Mouse (Mus musculus): Measurements from ENCODE around the gene Cry2. TPM values are rescaled to one million over a fixed set of nuclear protein-coding genes. Genes with fewer than 3 reads are reported as not detected.

The Cry2 gene
- polyA plus RNA-seq, 1 experiment from 2014 or later, result 25.5 TPM

GRCm38 (mm10) chr2:92421723-92422387 is 12.0 kb downstream of the Cry2 start:
- peaks cover 5% of the 10 kb centered on the region; the same call in 1 of the 2 replicates for H3K36me3 ChIP-seq (ENCODE audit: control insufficient read depth, insufficient read depth, low read length)
- no peak overlapping the region for H3K27ac ChIP-seq (ENCODE audit: low read depth, low read length)
- H3K4me1 ChIP-seq (replicated peaks; ENCODE audit: control insufficient read depth, insufficient read depth, low read length), result peaks cover 16% of the 10 kb centered on the region
- no peaks in the 10 kb centered on the region for H3K9me3 ChIP-seq (ENCODE audit: control insufficient read depth, low read length)
- DNase-seq (ENCODE audit: low spot score) (no peak), ATAC-seq (replicated peaks; ENCODE audit: low FRiP score) (no peak)
- no peaks in the 10 kb centered on the region for H3K27me3 ChIP-seq (ENCODE audit: control insufficient read depth, insufficient read depth, low read length)
- WGBS, result 92% methylated on average over 7 of the region's 7 CpGs
- H3K4me3 ChIP-seq (ENCODE audit: low read depth, low read length), result no peak overlapping the region
- H3K9ac ChIP-seq (ENCODE audit: low read length), result no peak overlapping the region
- H3K4me2 ChIP-seq (ENCODE audit: low read depth, low read length, severe bottlenecking), result no peak overlapping the region

DNA sequence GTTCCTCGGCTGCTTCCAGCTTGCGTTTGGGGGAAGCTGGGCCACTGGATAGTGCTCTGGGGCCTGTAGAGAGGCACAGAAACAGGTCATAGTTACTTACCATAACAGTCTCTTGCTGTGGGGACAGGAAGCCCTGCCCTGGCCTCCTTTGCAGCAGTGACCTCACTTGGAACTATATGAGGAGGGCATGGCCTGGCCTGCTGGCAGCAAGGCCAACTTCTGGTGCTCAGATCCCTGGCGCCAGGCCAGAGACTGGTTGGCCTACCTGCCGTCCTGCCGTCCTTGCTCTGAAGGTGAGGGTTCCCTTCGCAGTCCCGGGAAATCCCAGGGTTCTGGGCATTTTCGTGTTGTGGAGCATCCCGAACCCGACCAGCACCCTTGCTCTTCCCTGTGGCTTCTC is 22.1 kb downstream of the Cry2 start:
- Histone ChIP-seq H3K27me3 (ENCODE audit: control insufficient read depth, insufficient read depth, low read length) (no peaks in the 10 kb centered on the region), H3K9me3 (ENCODE audit: control insufficient read depth, low read length) (no peaks in the 10 kb centered on the region), H3K4me3 (ENCODE audit: low read depth, low read length) (no peak overlapping the region), H3K4me2 (ENCODE audit: low read depth, low read length, severe bottlenecking) (no peak overlapping the region), H3K36me3 (ENCODE audit: control insufficient read depth, insufficient read depth, low read length) (peaks cover 15% of the 10 kb centered on the region; the same call in 1 of the 2 replicates), H3K27ac (ENCODE audit: low read depth, low read length) (no peak overlapping the region), H3K4me1 (replicated peaks; ENCODE audit: control insufficient read depth, insufficient read depth, low read length) (no peaks in the 10 kb centered on the region), H3K9ac (ENCODE audit: low read length) (no peak overlapping the region)
- DNase-seq (ENCODE audit: low spot score), result no peak
- WGBS, result 97% methylated on average over 10 of the region's 10 CpGs
- ATAC-seq (replicated peaks; ENCODE audit: low FRiP score), result no peak

GRCm38 (mm10) chr2:92408309-92409045 is 25.4 kb downstream of the Cry2 start:
- H3K4me3 ChIP-seq (ENCODE audit: low read depth, low read length), result no peak overlapping the region
- no peak for DNase-seq (ENCODE audit: low spot score)
- 91% methylated on average over 18 of the region's 18 CpGs for WGBS
- H3K36me3 ChIP-seq (ENCODE audit: control insufficient read depth, insufficient read depth, low read length), result peaks cover 7% of the 10 kb centered on the region; the same call in 1 of the 2 replicates
- no peaks in the 10 kb centered on the region for H3K4me1 ChIP-seq (replicated peaks; ENCODE audit: control insufficient read depth, insufficient read depth, low read length)
- no peak overlapping the region for H3K27ac ChIP-seq (ENCODE audit: low read depth, low read length)
- no peak overlapping the region for H3K4me2 ChIP-seq (ENCODE audit: low read depth, low read length, severe bottlenecking)
- H3K27me3 ChIP-seq (ENCODE audit: control insufficient read depth, insufficient read depth, low read length), result no peaks in the 10 kb centered on the region
- H3K9me3 ChIP-seq (ENCODE audit: control insufficient read depth, low read length), result no peaks in the 10 kb centered on the region
- ATAC-seq (replicated peaks; ENCODE audit: low FRiP score), result no peak
- no peak overlapping the region for H3K9ac ChIP-seq (ENCODE audit: low read length)

GRCm38 (mm10) chr2:92405687-92406086 is 28.2 kb downstream of the Cry2 start:
- WGBS, result 97% methylated on average over 7 of the region's 7 CpGs
- Histone ChIP-seq H3K4me2 (ENCODE audit: low read depth, low read length, severe bottlenecking) (no peak overlapping the region), H3K9me3 (ENCODE audit: control insufficient read depth, low read length) (no peaks in the 10 kb centered on the region), H3K27ac (ENCODE audit: low read depth, low read length) (no peak overlapping the region), H3K9ac (ENCODE audit: low read length) (no peak overlapping the region), H3K36me3 (ENCODE audit: control insufficient read depth, insufficient read depth, low read length) (no peaks in the 10 kb centered on the region; the same call in 1 of the 2 replicates), H3K27me3 (ENCODE audit: control insufficient read depth, insufficient read depth, low read length) (no peaks in the 10 kb centered on the region), H3K4me3 (ENCODE audit: low read depth, low read length) (no peak overlapping the region), H3K4me1 (replicated peaks; ENCODE audit: control insufficient read depth, insufficient read depth, low read length) (peaks cover 2% of the 10 kb centered on the region; the same call in 1 of the 2 replicates)
- DNase-seq (ENCODE audit: low spot score) (no peak), ATAC-seq (replicated peaks; ENCODE audit: low FRiP score) (no peak)

- Histone ChIP-seq H3K27ac (ENCODE audit: low read depth, low read length) (no peak overlapping the region), H3K4me3 (ENCODE audit: low read depth, low read length) (no peak overlapping the region), H3K4me2 (ENCODE audit: low read depth, low read length, severe bottlenecking) (no peak overlapping the region), H3K9ac (ENCODE audit: low read length) (no peak overlapping the region), H3K9me3 (ENCODE audit: control insufficient read depth, low read length) (no peaks in the 10 kb centered on the region), H3K36me3 (ENCODE audit: control insufficient read depth, insufficient read depth, low read length) (no peaks in the 10 kb centered on the region; the same call in 1 of the 2 replicates), H3K27me3 (ENCODE audit: control insufficient read depth, insufficient read depth, low read length) (no peaks in the 10 kb centered on the region), H3K4me1 (replicated peaks; ENCODE audit: control insufficient read depth, insufficient read depth, low read length) (peaks cover 6% of the 10 kb centered on the region; the same call in 1 of the 2 replicates)
- WGBS, result 83% methylated on average over 6 of the region's 6 CpGs
- ATAC-seq (replicated peaks; ENCODE audit: low FRiP score), result no peak
- DNase-seq (ENCODE audit: low spot score), result no peak
These were observed 29.1 kb downstream of the Cry2 start for GRCm38 (mm10) chr2:92404737-92405136.

DNA sequence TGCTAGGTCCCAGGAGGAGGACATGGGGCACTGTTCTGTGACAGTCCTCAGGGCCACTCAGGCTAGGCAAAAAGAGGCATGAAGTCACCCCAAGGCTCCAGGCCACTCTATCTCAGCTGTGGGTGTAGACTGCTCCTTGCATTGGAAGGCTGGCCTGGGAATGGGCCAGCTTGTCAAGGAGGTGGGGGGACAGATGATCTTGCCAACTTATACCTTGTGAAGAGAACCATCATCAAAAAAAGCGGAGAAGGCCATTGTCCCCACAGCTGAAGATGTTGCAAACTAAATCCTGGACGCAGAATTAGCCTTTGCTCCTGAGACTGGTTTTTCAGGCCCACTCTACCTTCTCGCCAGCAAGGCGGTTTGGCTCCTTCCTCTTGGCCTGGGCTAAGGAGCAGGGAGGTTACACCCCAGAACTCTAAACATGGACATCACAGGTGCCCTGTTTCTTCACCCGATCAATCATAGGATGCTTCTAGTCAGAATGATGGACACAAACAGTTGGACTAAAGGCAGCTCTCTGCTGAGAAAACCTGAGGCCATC is 30.0 kb downstream of the Cry2 start:
- Histone ChIP-seq H3K4me2 (ENCODE audit: low read depth, low read length, severe bottlenecking) (no peak overlapping the region), H3K27ac (ENCODE audit: low read depth, low read length) (no peak overlapping the region), H3K36me3 (ENCODE audit: control insufficient read depth, insufficient read depth, low read length) (no peaks in the 10 kb centered on the region; the same call in 1 of the 2 replicates), H3K4me1 (replicated peaks; ENCODE audit: control insufficient read depth, insufficient read depth, low read length) (peaks cover 6% of the 10 kb centered on the region; the same call in 1 of the 2 replicates), H3K4me3 (ENCODE audit: low read depth, low read length) (no peak overlapping the region), H3K9me3 (ENCODE audit: control insufficient read depth, low read length) (no peaks in the 10 kb centered on the region), H3K27me3 (ENCODE audit: control insufficient read depth, insufficient read depth, low read length) (no peaks in the 10 kb centered on the region), H3K9ac (ENCODE audit: low read length) (no peak overlapping the region)
- DNase-seq (ENCODE audit: low spot score), result no peak
- no peak for ATAC-seq (replicated peaks; ENCODE audit: low FRiP score)
- WGBS, result 88% methylated on average over 5 of the region's 5 CpGs

DNA sequence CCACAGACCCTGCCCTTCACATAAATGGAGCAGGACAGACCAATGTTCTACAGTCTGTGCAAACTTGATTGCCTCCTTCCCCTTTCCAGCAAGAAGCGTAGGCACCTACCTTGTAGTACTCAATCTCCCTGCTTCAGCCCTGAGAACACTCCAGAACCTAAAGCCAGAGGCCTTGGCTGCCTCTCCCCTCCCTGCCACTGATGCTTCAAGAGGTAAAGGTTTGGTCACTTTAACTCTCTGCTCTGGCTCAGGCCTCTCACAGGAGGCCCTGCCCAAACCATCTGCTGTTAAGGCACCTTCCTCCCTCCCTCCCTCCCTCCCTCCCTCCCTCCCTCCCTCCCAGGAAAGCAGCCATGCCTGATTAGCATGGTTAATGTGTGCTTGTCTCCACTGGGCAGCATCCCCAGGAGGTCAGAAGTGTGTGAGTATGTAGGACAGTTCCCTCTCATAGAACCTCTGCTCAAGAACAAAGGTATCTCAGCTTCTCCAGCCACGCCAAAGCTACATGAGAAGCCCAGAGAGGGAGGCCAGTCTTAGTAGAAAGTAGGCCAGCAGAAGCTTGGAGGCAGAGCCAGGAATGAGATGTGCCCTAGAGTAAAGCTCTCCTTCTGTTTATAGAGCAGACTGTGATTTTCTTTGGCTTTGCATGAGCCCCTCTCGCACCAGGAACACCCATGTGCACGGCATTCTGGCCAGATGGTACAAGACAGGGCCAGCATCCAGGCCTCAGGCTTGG is 31.1 kb downstream of the Cry2 start:
- no peak overlapping the region for H3K4me3 ChIP-seq (ENCODE audit: low read depth, low read length)
- no peak overlapping the region for H3K27ac ChIP-seq (ENCODE audit: low read depth, low read length)
- WGBS, result 82% methylated on average over 4 of the region's 4 CpGs
- H3K9me3 ChIP-seq (ENCODE audit: control insufficient read depth, low read length), result no peaks in the 10 kb centered on the region
- peaks cover 6% of the 10 kb centered on the region; the same call in 1 of the 2 replicates for H3K4me1 ChIP-seq (replicated peaks; ENCODE audit: control insufficient read depth, insufficient read depth, low read length)
- no peak overlapping the region for H3K9ac ChIP-seq (ENCODE audit: low read length)
- no peak overlapping the region for H3K4me2 ChIP-seq (ENCODE audit: low read depth, low read length, severe bottlenecking)
- ATAC-seq (replicated peaks; ENCODE audit: low FRiP score), result no peak
- H3K27me3 ChIP-seq (ENCODE audit: control insufficient read depth, insufficient read depth, low read length), result no peaks in the 10 kb centered on the region
- no peak for DNase-seq (ENCODE audit: low spot score)
- no peaks in the 10 kb centered on the region; the same call in 1 of the 2 replicates for H3K36me3 ChIP-seq (ENCODE audit: control insufficient read depth, insufficient read depth, low read length)

GRCm38 (mm10) chr2:92401091-92401561 is 32.7 kb downstream of the Cry2 start, which contains the start of gene Mapk8ip1:
TSS of gene Mapk8ip1 (minus strand) at chr2:92401263.
- H3K9ac ChIP-seq (ENCODE audit: low read length), result peak within 1 kb of the TSS; percentile 88
- H3K27ac ChIP-seq (ENCODE audit: low read depth, low read length), result no peak within 1 kb of the TSS
- WGBS, result 3% methylated on average over 28 of the region's 59 CpGs
- DNase-seq (ENCODE audit: low spot score) (peak; percentile 78), ATAC-seq (replicated peaks; ENCODE audit: low FRiP score) (peak; percentile 84)
- H3K27me3 ChIP-seq (ENCODE audit: control insufficient read depth, insufficient read depth, low read length), result no peaks in the 10 kb centered on the region
- H3K4me3 ChIP-seq (ENCODE audit: low read depth, low read length), result peak within 1 kb of the TSS; percentile 72
- peaks cover 6% of the 10 kb centered on the region; the same call in 1 of the 2 replicates for H3K4me1 ChIP-seq (replicated peaks; ENCODE audit: control insufficient read depth, insufficient read depth, low read length)
- H3K4me2 ChIP-seq (ENCODE audit: low read depth, low read length, severe bottlenecking), result peak within 1 kb of the TSS; percentile 84
- no peaks in the 10 kb centered on the region for H3K9me3 ChIP-seq (ENCODE audit: control insufficient read depth, low read length)
- no peaks in the 10 kb centered on the region; the same call in 1 of the 2 replicates for H3K36me3 ChIP-seq (ENCODE audit: control insufficient read depth, insufficient read depth, low read length)
